Mouse (Mus musculus) midbrain, embryonic 16.5 days (tissue): ENCODE data around the gene Fbxw4. TPM values are rescaled to one million over a fixed set of nuclear protein-coding genes. Genes with fewer than 3 reads are reported as not detected.
"Not testable (repeated sequence)": the region's sequence is repeated elsewhere in the genome, so short reads cannot be mapped to it uniquely, and the experiment has no call there.

ENCODE experiments used
- ATAC-seq: fragments of 200-750 bp; cut with Nextera tagmentation; 2 replicates; pipeline ENCODE4 v1.8.0; 2017; ENCODE audit warnings: moderate TSS enrichment
- H3K27ac ChIP-seq: fragments of 300-500 bp; sonication (generic); 2 replicates; pipeline ENCODE4 v1.5.1; 2014; ENCODE audit warnings: mild to moderate bottlenecking, low read length, mixed read lengths
- H3K27me3 ChIP-seq: fragments of 300-500 bp; sonication (generic); 2 replicates; pipeline ENCODE4 v1.6.1; 2014; ENCODE audit warnings: low read depth, low read length, mixed read lengths; ENCODE audit not compliant: control insufficient read depth, insufficient read depth
- H3K36me3 ChIP-seq: fragments of 300-500 bp; sonication (generic); 2 replicates; pipeline ENCODE4 v1.6.1; 2014; ENCODE audit warnings: mild to moderate bottlenecking, low read length, moderate library complexity, mixed read lengths; ENCODE audit not compliant: control insufficient read depth, insufficient read depth
- H3K4me1 ChIP-seq: fragments of 300-500 bp; sonication (generic); 2 replicates; pipeline ENCODE4 v1.6.1; 2014; ENCODE audit warnings: mild to moderate bottlenecking, low read length, mixed read lengths; ENCODE audit not compliant: control insufficient read depth, insufficient read depth
- H3K4me2 ChIP-seq: fragments of 300-500 bp; sonication (generic); 2 replicates; pipeline ENCODE4 v1.6.1; 2014; ENCODE audit warnings: mild to moderate bottlenecking, low read length, mixed read lengths
- H3K4me3 ChIP-seq: fragments of 300-500 bp; sonication (generic); 2 replicates; pipeline ENCODE4 v1.5.1; 2014; ENCODE audit warnings: low read depth, mild to moderate bottlenecking, low read length, moderate library complexity, mixed read lengths
- H3K9ac ChIP-seq: fragments of 300-500 bp; sonication (generic); 2 replicates; pipeline ENCODE4 v1.6.1; 2014; ENCODE audit warnings: low read depth, low read length, mixed read lengths
- H3K9me3 ChIP-seq: fragments of 300-500 bp; sonication (generic); replicated peaks from 2 replicates; pipeline ENCODE4 v1.6.1; 2014; ENCODE audit warnings: mild to moderate bottlenecking, low read length, mixed read lengths; ENCODE audit not compliant: control insufficient read depth, poor library complexity, severe bottlenecking
- WGBS: fragments of 180-500 bp; shearing (Covaris S2); extraction: QIAGEN DNeasy Blood & Tissue Kit; methylation state at CpG from one replicate; pipeline ENCODE4 v1.1.7; 2014; 5-methylcytosine and 5-hydroxymethylcytosine counted together
- polyA plus RNA-seq: library from polyadenylated mRNA; unstranded; fragments of >200 nt; fragmentation: Nextera tagmentation; extraction: Ambion mirVana; gene quantifications from 2 replicates; pipeline ENCODE4 v1.2.1, GENCODE M21; 2015

Fbxw4 gene
- polyA plus RNA-seq, 1 experiment from 2014 or later, result 5.6 TPM

DNA sequence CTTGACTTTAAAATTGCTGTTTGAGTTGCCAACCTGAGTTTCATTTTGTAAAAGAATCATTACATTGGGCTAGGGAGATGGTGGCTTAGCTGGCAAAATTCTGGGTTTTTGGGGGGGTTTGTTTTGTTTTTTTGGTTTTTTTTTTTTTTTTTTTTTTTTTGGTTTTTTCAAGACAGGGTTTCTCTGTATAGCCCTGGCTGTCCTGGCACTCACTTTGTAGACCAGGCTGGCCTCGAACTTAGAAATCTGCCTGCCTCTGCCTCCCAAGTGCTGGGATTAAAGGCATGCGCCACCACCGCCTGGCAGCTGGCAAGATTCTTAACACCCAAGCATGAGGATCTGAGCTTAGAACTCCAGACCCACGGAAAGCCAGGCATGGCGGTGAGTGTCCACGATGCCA is 11.6 kb downstream of the Fbxw4 start:
- not testable (repeated sequence) for H3K9ac ChIP-seq, H3K4me3 ChIP-seq, H3K4me1 ChIP-seq, H3K4me2 ChIP-seq, H3K27me3 ChIP-seq, H3K9me3 ChIP-seq, ATAC-seq, H3K36me3 ChIP-seq, H3K27ac ChIP-seq
- WGBS, result over 99% methylated on average over 6 of the region's 6 CpGs

DNA sequence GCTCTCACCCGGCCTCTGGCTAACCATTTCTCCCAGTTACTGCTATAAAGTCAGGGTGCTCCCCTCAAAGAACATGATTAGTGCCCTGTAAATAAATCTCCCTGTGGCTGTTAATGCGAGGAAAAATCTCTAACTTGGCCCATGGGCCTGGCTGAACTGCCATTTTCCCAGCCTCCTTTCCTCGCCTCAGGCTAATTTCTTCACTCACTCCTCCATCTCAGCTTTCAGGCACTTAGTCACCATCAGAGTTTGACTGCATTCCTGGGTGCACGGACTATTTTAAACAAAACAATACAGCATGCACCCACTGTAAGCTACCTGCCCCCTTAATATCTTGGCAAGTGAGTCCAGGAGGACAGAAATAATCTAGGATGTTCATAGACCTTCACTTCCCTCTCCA is 13.2 kb downstream of the Fbxw4 start:
- no peak overlapping the region for H3K4me2 ChIP-seq
- H3K27me3 ChIP-seq, result no peaks in the 10 kb centered on the region
- 63% methylated on average over 4 of the region's 4 CpGs for WGBS
- H3K27ac ChIP-seq, result no peak overlapping the region
- no peaks in the 10 kb centered on the region for H3K36me3 ChIP-seq
- no peak for ATAC-seq
- no peak overlapping the region for H3K4me3 ChIP-seq
- H3K9me3 ChIP-seq, result no peaks in the 10 kb centered on the region
- H3K4me1 ChIP-seq, result no peaks in the 10 kb centered on the region
- H3K9ac ChIP-seq, result no peak overlapping the region

DNA sequence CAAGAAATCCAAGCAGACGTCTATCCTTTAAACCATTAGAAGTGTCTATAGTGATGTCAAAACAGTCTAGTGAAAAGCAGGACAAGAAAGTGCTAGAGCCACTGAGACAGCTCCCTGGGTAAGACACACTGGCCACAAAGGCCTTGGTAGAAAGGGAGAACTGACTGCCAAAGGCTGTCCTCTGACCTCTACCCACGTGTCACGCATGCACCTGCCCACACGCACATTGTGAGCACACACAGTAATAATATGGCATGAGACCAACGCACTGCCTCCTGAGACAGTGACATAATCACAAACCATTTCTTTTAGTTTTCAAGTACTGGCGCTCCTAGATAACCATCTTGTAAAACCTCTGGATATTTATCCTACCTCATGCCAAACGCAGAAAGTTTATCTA is 19.4 kb downstream of the Fbxw4 start:
- Histone ChIP-seq H3K27me3 (no peaks in the 10 kb centered on the region), H3K4me1 (no peaks in the 10 kb centered on the region), H3K36me3 (0 out of 2 replicates have a peak, but pooled peaks cover 6% of the 10 kb centered on the region), H3K27ac (no peak overlapping the region), H3K9me3 (no peaks in the 10 kb centered on the region), H3K9ac (no peak overlapping the region), H3K4me2 (no peak overlapping the region), H3K4me3 (no peak overlapping the region)
- ATAC-seq, result no peak
- WGBS, result 89% methylated on average over 7 of the region's 7 CpGs

DNA sequence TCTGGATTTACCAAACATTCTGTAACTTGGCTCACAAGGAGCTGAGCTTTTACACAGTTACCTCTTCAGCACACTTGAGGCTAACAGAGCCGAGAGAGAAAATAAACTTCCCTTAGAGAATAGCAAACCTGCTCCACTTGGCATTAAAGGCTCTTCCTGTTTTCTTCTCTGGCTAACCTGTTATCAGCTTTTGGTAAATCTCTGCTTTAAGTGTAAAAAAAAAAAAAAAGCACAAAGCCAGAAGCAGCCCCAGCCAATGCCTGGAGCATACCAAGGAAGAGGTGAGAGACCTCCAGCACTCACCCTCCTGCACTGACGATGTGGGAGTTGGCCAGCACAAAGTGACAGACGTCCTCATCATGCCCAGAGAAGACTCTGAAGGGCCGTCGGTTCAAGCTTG is 24.2 kb downstream of the Fbxw4 start:
- no peak overlapping the region for H3K4me2 ChIP-seq
- H3K27ac ChIP-seq, result no peak overlapping the region
- no peaks in the 10 kb centered on the region for H3K27me3 ChIP-seq
- no peak overlapping the region for H3K9ac ChIP-seq
- no peaks in the 10 kb centered on the region for H3K4me1 ChIP-seq
- peaks cover 22% of the 10 kb centered on the region for H3K36me3 ChIP-seq
- WGBS, result 75% methylated on average over 5 of the region's 5 CpGs
- H3K4me3 ChIP-seq, result no peak overlapping the region
- no peak for ATAC-seq
- no peaks in the 10 kb centered on the region for H3K9me3 ChIP-seq

DNA sequence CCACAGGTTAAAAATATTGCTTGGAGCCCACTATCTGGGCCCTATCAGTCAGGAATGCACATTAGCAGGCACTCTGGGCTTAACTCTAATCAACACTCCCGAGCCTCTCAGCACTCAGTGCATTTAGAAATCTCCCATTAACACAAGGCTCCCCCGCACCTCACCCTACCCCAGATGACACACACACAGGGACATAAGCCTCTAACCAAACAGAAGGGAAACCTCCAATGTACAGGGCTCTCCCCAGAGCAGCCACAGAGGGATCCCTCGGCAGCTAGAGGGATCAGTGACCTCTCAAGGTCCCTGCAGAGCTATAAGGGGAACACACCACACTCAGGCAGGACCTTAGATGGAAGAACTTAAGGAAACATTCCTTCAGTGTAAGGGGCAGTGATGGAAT is 28.5 kb downstream of the Fbxw4 start:
- Histone ChIP-seq H3K4me2 (no peak overlapping the region), H3K27me3 (no peaks in the 10 kb centered on the region), H3K9me3 (no peaks in the 10 kb centered on the region), H3K4me1 (no peaks in the 10 kb centered on the region), H3K4me3 (no peak overlapping the region), H3K27ac (no peak overlapping the region), H3K9ac (no peak overlapping the region), H3K36me3 (peaks cover 23% of the 10 kb centered on the region)
- 44% methylated on average over 3 of the region's 3 CpGs for WGBS
- no peak for ATAC-seq

DNA sequence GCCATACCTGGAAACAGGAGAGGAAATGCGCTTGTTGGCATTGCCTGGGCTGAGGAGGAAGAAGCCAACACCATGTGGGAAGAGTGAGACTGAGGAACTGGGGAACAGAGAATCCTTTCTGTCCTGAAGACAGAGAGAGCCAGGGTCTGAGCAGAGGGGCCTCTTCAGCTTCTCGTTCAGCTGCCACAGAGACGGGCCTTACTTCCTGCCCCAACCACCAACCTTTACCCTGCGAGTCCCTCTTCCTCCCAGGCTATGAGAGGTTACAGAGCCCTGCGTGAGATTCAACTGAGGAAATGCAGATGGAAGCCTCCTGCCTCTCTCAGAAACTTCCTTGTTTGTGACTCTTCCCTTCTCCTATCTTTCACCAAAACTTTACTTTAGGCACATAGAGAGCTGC is 29.2 kb downstream of the Fbxw4 start:
- Histone ChIP-seq H3K9me3 (no peaks in the 10 kb centered on the region), H3K4me2 (no peak overlapping the region), H3K27me3 (no peaks in the 10 kb centered on the region), H3K4me1 (no peaks in the 10 kb centered on the region), H3K36me3 (peaks cover 22% of the 10 kb centered on the region), H3K4me3 (no peak overlapping the region), H3K27ac (no peak overlapping the region), H3K9ac (no peak overlapping the region)
- 85% methylated on average over 5 of the region's 5 CpGs for WGBS
- no peak for ATAC-seq

DNA sequence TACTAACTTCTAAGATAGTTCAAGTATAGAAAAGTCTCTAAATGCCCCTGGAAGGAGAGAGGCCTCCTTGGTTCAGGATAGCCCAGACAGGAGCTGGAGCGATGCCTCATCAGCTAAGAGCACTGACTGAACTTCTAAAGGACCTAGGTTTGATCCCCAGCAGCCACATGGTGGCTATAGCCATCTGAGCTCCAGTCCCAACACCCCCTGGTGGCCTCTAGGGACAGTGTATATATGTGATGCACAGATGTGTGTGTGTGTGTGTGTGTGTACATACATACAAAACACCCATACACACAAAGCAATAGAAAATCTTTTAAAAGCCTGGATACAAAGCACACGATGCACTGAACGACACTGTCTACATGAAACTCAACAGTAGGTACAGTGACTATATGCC is 30.9 kb downstream of the Fbxw4 start:
- Histone ChIP-seq H3K27me3 (no peaks in the 10 kb centered on the region), H3K9me3 (no peaks in the 10 kb centered on the region), H3K27ac (no peak overlapping the region), H3K4me2 (no peak overlapping the region), H3K9ac (no peak overlapping the region), H3K4me1 (no peaks in the 10 kb centered on the region), H3K36me3 (peaks cover 12% of the 10 kb centered on the region), H3K4me3 (no peak overlapping the region)
- ATAC-seq, result no peak
- 98% methylated on average over 3 of the region's 3 CpGs for WGBS

DNA sequence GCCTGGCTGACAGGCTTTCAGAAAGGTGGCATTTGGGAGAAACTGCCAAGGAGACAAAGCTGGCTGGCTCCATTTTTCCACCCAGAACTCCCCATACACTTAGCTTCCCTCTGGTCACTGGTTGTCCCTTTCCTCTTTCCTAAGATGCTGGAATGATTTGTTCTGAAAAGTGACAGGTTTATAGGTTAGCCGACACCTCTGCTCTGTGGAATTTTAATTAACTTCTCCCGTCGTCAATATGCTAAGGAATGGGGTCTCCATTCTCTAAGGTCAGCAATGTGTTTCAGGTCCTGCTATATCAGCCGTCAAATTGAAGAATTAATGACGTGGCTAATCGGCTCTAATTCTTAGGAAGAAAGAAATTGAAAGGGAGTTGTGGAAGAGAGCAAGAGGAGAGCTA is 31.5 kb downstream of the Fbxw4 start:
- Histone ChIP-seq H3K36me3 (peaks cover 11% of the 10 kb centered on the region), H3K4me3 (no peak overlapping the region), H3K9me3 (no peaks in the 10 kb centered on the region), H3K27ac (no peak overlapping the region), H3K4me1 (no peaks in the 10 kb centered on the region), H3K9ac (no peak overlapping the region), H3K27me3 (no peaks in the 10 kb centered on the region), H3K4me2 (no peak overlapping the region)
- 60% methylated on average over 6 of the region's 6 CpGs for WGBS
- no peak for ATAC-seq

DNA sequence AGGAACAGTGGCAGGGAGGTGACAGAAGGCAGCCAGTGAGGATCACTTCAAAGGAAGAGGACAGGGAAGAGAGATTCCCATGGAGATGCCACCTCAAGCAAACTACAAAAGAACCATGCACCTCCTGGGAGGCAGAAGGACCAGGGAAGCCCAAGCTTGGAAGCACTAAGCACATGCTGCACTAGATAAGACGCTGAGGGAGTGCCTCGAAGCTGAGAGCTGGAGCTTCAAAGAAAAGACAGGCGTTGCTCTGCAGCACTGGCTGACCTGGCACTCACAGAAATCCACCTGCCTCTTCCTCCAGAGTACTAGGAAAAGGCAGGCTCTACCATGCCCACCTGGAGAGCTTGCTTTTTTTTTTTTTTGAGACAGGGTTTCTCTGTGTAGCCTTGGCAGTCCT is 33.1 kb downstream of the Fbxw4 start:
- H3K27me3 ChIP-seq, result no peaks in the 10 kb centered on the region
- 30% methylated on average over 3 of the region's 3 CpGs for WGBS
- H3K9me3 ChIP-seq, result no peaks in the 10 kb centered on the region
- H3K4me2 ChIP-seq, result no peak overlapping the region
- H3K9ac ChIP-seq, result no peak overlapping the region
- H3K4me3 ChIP-seq, result no peak overlapping the region
- H3K36me3 ChIP-seq, result peaks cover 4% of the 10 kb centered on the region; the same call in 1 of the 2 replicates
- ATAC-seq, result no peak
- no peaks in the 10 kb centered on the region for H3K4me1 ChIP-seq
- H3K27ac ChIP-seq, result no peak overlapping the region

DNA sequence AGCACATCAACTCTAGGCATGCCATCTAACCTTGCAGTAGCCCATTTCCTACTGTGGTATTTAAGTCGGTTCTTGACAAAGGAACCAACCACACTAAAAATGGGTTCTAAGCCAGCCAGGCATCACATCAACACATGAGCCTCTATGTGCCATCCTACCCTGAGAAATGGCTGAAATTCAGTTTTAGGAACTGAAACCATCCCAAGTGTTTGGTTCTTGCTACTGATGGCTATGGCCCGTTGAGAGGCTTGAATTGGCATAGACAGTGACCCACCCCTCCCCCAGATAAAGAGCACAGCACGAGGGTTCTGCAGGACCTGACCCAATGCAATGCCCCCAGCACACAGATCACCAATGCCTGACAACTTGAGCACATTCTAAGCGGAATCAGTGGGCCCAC is 36.4 kb downstream of the Fbxw4 start:
- Histone ChIP-seq H3K4me1 (no peaks in the 10 kb centered on the region), H3K4me2 (no peak overlapping the region), H3K4me3 (no peak overlapping the region), H3K27ac (no peak overlapping the region), H3K9me3 (no peaks in the 10 kb centered on the region), H3K36me3 (no peaks in the 10 kb centered on the region; the same call in 1 of the 2 replicates), H3K27me3 (no peaks in the 10 kb centered on the region), H3K9ac (no peak overlapping the region)
- ATAC-seq, result no peak
- WGBS, result 85% methylated on average over 4 of the region's 4 CpGs
